Mouse (Mus musculus) splenic B cell, adult 2 months (primary cell): Measurements from ENCODE around the gene Olfr71.
A peak's percentile ranks its signal among the peaks of the same experiment; 100 is the strongest.

Experiments used
- DNase-seq: peaks from one replicate; pipeline ENCODE4 v3.0.0-alpha.2; 2011; ENCODE audit warnings: low read depth, low spot score
- H3K27me3 ChIP-seq: 2 replicates; pipeline ENCODE4 v1.6.1; 2012; ENCODE audit warnings: mild to moderate bottlenecking, low read length, moderate library complexity, mixed read lengths; ENCODE audit not compliant: control insufficient read depth, poor library complexity, insufficient read depth, severe bottlenecking
- H3K36me3 ChIP-seq: 2 replicates; pipeline ENCODE4 v1.6.1; 2012; ENCODE audit warnings: mild to moderate bottlenecking, low read length, moderate library complexity, mixed read lengths; ENCODE audit not compliant: control insufficient read depth, poor library complexity, insufficient read depth, severe bottlenecking

The Olfr71 gene

GRCm38 (mm10) chr4:43656339-43657109, 53.5 kb downstream of the Olfr71 start, which contains the start of gene Hint2:
TSS of gene Hint2 (minus strand) at chr4:43656466.
- no peaks in the 10 kb centered on the region; the same call in 1 of the 2 replicates for H3K27me3 ChIP-seq
- peak; percentile 96 for DNase-seq
- no peaks in the 10 kb centered on the region for H3K36me3 ChIP-seq

GRCm38 (mm10) chr4:43655656-43656338, 54.3 kb downstream of the Olfr71 start:
- no peak for DNase-seq
- Histone ChIP-seq H3K36me3 (no peaks in the 10 kb centered on the region), H3K27me3 (no peaks in the 10 kb centered on the region)
